Mouse (Mus musculus): ENCODE results near the gene Ankrd33. TPM values are rescaled to one million over a fixed set of nuclear protein-coding genes. Genes with fewer than 3 reads are reported as not detected.
A peak's percentile ranks its signal among the peaks of the same experiment; 100 is the strongest.

The Ankrd33 gene
- total RNA-seq, 1 experiment from 2014 or later, result not detected

GRCm38 (mm10) chr15:101118399-101119125, 3.0 kb downstream of the Ankrd33 start:
- ATAC-seq (replicated peaks; ENCODE audit: low read depth, poor library complexity, severe bottlenecking), result 0 out of 2 replicates have a peak, but pooled peaks have one; percentile 40

DNA sequence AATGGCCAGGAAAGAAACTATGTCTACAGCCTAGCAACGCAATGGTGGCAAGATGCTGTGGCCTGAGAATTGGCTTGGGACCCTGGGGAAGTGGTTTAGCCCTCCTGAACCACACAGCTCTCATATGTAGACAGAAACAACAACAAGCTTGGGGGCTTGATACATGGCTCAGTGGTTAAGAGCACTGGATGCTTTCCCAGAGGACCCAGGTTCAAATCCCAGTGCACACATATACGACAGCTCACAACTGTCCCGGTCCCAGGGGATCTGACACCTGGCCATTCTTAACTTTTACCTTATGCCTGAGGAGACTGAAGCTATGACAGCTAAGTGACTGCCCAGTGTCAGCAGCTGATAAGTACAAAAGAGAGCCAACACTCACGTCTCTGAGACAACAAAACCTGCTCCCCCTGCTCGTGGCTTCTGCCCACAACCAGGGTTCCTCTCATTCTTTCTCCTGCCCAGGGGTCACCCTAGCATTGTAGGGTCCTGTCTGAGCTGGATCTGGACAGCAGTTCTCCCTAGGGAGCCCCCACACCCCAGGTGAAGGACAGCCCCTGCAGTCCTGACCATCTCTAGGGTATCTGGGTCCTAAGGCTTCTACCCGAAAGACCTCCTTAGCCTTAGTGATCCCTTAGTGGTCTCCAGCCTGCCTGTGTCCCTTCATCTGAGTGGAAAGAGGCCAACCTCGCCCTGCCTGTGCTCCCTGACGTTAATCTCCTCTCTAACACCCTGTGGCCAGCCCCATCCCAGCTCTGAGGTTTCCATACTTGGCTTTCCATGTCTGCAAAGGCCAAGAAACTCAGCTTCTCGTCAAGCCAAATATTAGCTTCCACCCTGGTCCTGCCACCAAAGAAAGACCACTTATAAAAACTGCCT, 6.1 kb downstream of the Ankrd33 start:
- ATAC-seq (replicated peaks; ENCODE audit: low read depth, poor library complexity, severe bottlenecking), result no peak

DNA sequence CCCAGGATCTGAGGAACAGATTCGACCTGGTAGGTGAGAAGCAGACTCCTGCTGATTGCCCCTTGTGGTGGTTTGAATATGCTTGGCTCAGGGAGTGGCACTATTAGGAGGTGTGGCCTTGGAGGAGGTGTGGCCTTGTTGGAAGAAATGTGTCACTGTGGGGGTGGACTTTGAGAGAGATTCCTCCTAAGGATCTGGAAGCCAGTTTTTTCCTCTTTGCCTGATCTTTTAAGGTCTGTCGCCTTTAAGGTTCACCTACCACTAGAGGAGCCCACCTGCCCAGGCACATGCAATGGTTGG, 6.7 kb downstream of the Ankrd33 start:
- ATAC-seq (replicated peaks; ENCODE audit: low read depth, poor library complexity, severe bottlenecking), result no peak

DNA sequence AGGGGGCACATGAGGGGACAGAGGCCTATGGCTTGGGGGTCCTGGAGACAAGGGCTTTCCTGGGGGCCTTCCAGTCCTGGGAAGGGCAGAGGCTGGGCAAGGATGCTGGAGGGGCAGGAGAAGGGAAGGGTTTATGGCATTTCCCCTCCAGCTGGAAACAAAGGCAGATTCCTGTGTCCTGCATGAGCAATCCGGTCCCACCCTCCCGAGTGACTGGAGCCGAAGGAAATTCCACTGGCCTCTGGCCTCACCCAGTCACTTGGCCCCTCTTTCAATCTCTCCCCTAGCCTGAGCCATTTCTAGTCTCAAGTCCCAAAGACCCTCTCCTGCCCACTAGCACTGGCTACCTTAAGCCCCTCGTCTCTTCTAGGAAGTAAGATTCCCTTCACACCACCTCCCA, 7.6 kb downstream of the Ankrd33 start:
- ATAC-seq (replicated peaks; ENCODE audit: low read depth, poor library complexity, severe bottlenecking), result no peak

DNA sequence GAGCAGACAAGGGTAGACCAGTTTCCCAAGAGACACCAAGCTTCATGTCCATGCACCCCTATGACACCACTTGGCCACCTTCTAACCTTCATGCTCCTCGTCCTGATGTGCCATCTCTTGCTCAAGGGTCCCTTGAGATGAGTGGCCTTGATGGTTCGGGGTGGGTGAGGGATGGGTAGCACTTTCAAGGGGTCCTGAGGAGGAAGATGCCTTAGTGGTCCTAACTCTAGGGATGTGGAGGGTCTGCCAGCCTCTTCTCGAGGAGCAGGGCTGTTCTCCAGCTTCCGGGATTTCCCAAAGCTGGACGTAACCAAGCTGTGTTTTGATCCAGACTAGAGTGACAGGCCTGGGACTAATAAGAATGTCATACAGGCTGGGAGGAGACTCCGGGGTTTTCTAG, 10.0 kb downstream of the Ankrd33 start:
- ATAC-seq (replicated peaks; ENCODE audit: low read depth, poor library complexity, severe bottlenecking), result no peak

GRCm38 (mm10) chr15:101126876-101127544, 11.5 kb downstream of the Ankrd33 start:
- no peak for ATAC-seq (replicated peaks; ENCODE audit: low read depth, poor library complexity, severe bottlenecking)

DNA sequence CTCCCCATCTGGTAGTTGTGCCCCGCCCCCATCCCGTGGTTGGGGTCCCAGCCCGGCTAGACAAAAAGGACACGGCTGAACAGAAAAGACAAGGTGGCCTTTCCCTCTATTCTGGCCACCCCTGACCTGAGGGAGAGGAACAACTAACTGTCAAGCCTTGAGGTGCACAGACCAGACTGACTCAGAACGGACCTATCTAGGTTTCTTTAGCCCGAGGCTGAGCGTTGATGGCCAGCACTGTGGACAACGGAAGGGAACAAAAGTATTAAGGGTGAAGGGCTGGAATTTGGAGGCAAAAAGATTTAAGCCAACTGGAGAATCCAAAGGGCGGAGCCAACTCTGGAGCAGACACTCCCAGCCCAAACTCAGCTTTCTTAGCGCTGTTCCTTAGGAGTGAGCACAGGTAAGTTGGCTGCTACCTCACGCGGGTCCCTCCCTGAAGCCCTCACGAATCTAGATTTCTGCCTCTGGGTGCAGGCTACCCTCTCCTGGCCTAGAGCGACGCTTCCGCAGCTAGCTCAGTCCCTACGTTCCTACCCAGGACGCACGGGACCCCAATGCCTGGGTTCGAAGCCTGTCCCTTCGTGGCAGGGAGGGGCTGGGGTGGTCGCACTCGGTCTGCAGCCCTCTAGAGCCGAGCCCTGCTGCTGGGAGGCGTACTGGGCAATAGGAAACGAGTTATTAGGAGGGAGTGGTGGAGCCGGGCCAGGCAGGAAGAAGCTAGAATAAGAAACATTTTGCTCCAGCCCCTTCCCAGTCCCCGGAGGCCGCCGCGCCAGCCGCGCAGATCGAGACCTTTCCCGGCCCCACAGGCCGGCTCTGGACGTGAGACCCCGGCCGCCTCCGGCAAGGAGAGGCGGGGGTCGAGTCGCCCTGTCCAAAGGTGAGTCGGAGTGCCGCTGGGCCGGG, 12.9 kb downstream of the Ankrd33 start, which contains the start of gene Acvrl1:
Gene Acvrl1 (plus strand): TSS at position 342 of the 909 bp plus-strand sequence.
- ATAC-seq (replicated peaks; ENCODE audit: low read depth, poor library complexity, severe bottlenecking), result no peak

DNA sequence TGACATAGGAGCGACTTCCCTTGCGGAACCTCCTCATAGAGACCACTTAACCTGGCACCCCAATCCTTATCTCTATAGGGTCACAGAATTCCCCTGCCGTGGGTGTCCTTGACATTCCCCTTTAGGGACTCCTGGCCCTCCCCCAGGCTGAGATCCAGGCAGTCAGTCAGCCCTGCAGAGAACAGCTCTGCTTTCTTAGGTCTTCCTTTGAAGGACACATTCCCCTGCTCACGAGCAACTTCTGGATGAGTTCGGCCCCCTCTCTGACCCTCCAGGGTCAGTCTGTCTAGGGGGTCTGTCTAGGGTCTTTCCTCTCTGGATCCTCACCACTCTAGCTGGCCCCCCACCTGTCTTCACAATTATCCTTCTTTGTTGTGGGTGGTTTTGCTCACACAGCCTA, 13.9 kb downstream of the Ankrd33 start:
- no peak for ATAC-seq (replicated peaks; ENCODE audit: low read depth, poor library complexity, severe bottlenecking)

DNA sequence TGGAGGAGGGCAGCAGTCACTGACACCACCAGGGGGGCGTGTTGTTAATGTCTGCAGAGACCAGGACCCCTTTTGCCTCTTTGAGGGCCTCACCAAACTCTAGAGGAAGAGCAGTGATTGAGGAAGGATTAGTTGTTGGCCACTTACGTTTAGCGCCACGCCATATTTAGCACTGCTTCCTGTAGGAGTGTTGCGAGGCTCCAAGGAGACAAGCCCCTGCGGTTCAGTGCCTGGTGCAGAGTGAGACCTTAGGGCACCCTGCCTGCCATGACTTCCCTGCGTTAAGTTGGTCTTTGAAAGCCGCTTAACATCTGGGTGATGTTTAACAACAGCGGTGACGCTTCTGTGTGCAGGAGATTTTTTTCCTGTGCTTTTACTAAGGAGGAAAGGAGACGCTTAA, 15.9 kb downstream of the Ankrd33 start:
- no peak for ATAC-seq (replicated peaks; ENCODE audit: low read depth, poor library complexity, severe bottlenecking)

DNA sequence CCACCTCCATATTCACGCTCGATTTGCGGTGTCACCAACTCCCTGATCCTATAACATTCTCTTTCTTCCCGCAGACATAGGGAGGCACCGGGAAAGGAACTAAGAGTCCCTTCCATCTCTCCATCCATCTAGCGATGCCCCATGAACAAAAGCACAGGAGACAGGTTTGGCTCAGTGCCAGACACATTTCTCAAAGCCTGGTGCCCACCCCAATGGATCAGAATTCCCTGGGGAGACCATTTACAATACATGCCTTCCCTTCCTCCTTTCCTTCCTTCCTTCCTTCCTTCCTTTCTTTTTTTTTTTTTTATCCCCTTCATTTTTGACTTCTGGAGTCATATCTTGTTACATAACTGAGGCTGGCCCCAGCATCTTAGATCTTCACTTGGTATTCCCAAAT, 16.5 kb downstream of the Ankrd33 start:
- ATAC-seq (replicated peaks; ENCODE audit: low read depth, poor library complexity, severe bottlenecking), result no peak

DNA sequence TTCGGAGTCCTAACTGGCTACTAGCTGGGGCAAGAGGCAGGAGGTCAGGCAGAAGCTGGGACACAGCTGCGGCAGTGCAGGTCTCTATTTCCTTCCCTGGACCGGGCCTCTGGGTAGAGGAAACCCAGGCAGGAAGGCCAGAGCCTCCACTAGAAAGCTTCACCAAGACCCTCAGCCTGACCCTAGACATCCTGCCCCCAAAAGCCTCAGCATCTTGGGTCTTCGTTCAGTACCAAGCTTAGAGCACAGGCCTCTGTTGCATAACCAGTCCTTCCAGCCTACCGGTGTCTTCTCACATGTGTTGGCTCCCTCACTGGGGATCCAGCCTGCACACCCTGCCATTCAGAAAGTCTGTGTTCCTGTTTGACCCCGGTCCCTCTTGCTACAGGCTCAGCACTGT, 17.2 kb downstream of the Ankrd33 start:
- no peak for ATAC-seq (replicated peaks; ENCODE audit: low read depth, poor library complexity, severe bottlenecking)

- ATAC-seq (replicated peaks; ENCODE audit: low read depth, poor library complexity, severe bottlenecking), result peak; percentile 80
These were observed 18.6 kb downstream of the Ankrd33 start for GRCm38 (mm10) chr15:101133993-101134704.

DNA sequence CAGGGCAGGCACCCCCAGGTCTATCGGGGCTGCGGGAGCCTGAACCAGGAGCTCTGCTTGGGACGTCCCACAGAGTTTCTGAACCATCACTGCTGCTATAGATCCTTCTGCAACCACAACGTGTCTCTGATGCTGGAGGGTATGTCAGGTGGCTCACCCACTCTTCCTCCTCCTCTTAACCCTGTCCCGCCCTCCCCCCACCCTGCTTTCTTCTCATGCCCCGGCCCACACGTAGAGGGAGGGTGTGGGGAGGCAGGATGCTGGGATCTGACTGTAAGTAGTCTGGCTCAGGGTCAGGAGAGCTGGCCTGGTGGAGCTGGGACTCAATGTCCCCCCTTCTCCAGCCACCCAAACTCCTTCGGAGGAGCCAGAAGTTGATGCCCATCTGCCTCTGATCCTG, 19.9 kb downstream of the Ankrd33 start:
- ATAC-seq (replicated peaks; ENCODE audit: low read depth, poor library complexity, severe bottlenecking), result no peak

DNA sequence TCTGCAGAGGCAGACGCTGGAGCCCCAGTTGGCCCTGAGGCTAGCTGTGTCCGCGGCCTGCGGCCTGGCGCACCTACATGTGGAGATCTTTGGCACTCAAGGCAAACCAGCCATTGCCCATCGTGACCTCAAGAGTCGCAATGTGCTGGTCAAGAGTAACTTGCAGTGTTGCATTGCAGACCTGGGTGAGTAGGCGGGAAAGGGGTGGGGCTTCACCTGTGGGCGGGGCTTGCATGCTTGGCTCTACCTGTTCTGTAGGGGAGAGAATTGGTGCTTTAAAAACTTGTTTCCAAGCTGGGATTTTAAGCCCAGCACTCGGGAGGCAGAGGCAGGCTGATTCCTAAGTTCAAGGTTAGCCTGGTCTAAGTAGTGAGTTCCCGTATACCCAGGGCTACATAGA, 21.9 kb downstream of the Ankrd33 start:
- no peak for ATAC-seq (replicated peaks; ENCODE audit: low read depth, poor library complexity, severe bottlenecking)

DNA sequence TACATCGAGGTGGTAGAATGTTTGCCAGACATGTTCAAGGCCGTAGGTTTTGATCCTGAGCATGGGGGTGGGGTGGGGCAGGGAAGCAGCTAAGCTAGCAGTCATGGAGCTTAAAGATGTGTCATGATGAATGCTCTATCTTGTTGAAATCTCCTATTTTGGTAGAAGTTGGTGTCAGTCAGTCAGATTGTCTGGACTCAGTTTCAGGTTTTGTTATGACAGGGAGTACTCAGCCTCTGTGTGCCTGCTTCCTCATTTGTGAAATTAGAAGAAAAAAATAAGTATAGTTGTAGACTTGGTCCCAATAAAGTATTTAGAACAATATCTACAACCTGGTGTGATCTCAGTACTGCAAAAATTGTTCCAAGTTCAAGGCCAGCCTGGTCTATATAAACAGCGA, 23.1 kb downstream of the Ankrd33 start:
- no peak for ATAC-seq (replicated peaks; ENCODE audit: low read depth, poor library complexity, severe bottlenecking)

GRCm38 (mm10) chr15:101139885-101140284, 24.3 kb downstream of the Ankrd33 start:
- peak; percentile 72 for ATAC-seq (replicated peaks; ENCODE audit: low read depth, poor library complexity, severe bottlenecking)

DNA sequence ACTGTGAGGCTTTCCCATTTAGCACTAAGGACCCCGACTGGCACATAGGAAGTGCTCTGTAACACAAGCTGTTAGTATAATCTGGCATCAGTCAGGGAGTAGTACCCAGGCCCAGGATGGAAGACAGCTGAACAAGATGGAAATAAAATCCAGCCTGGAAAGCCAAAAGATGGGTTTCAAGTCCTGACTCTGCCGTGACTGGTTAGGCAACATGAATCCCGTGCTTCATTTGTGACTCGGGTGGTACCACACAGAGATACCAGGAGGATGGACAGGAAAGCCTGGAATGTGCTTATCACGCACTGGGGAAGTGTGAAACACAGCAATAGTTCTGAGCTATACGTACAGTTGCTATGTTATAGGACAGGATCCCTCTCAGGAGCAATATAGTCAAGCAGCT, 25.0 kb downstream of the Ankrd33 start:
- no peak for ATAC-seq (replicated peaks; ENCODE audit: low read depth, poor library complexity, severe bottlenecking)

DNA sequence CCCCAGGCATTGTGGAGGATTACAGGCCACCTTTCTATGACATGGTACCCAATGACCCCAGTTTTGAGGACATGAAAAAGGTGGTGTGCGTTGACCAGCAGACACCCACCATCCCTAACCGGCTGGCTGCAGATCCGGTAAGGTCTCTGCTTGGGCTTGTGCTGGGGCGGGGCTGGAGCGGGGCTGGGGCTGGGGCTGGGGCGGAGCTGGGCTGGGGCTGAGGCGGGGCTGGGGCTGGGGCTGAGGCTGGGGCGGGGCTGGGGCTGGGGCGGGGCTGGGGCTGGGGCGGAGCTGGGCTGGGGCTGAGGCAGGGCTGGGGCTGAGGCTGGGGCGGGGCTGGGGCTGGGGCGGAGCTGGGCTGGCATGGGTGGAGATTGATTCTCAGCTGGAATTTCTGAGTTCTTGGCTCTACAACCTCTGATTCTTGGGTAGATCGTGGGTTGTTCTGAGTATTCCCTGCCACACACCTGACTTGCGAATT, 25.5 kb downstream of the Ankrd33 start:
- peak; percentile 20; the same call in 1 of the 2 replicates for ATAC-seq (replicated peaks; ENCODE audit: low read depth, poor library complexity, severe bottlenecking)

DNA sequence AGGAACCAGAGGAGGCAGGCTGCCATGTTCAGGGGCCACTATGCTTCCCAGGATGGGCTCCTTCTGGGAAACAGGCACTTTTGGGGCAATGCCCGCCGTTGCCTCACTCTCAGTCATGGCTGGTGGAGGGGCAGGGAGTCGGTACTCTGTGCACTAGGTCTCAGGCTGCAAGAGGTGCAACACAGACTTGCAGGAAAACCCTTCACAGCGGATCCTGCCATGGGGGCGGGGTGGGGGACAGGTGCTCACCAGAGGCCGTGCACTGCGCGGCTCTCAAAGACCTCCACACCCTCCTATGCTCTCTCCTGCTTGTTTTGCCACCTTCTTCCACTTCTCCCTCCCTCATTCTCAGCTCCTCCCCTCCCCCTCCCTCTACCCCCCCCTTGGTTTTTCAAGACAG, 27.1 kb downstream of the Ankrd33 start:
- no peak for ATAC-seq (replicated peaks; ENCODE audit: low read depth, poor library complexity, severe bottlenecking)
